Mouse (Mus musculus) thymus, adult 2 months (tissue): ENCODE data around the gene Lpin2. TPM values are rescaled to one million over a fixed set of nuclear protein-coding genes. Genes with fewer than 3 reads are reported as not detected.

ENCODE experiments used
- DNase-seq: peaks from one replicate; pipeline ENCODE4 v3.0.0; 2021
- H3K27ac ChIP-seq: fragments of 200-500 bp; 2 replicates; pipeline ENCODE4 v1.5.1; 2012; ENCODE audit warnings: low read length, control low read depth; ENCODE audit not compliant: control insufficient read depth, insufficient read depth
- H3K27me3 ChIP-seq: fragments of 200-500 bp; 2 replicates; pipeline ENCODE4 v1.6.1; 2012; ENCODE audit warnings: mild to moderate bottlenecking, low read length, moderate library complexity, mixed read lengths; ENCODE audit not compliant: control insufficient read depth, insufficient read depth
- H3K36me3 ChIP-seq: fragments of 200-500 bp; 2 replicates; pipeline ENCODE4 v1.6.1; 2012; ENCODE audit warnings: mild to moderate bottlenecking, low read length, moderate library complexity; ENCODE audit not compliant: control insufficient read depth, insufficient read depth
- H3K4me1 ChIP-seq: fragments of 200-500 bp; replicated peaks from 2 replicates; pipeline ENCODE4 v1.6.1; 2012; ENCODE audit warnings: low read length; ENCODE audit not compliant: control insufficient read depth, insufficient read depth
- H3K4me3 ChIP-seq: fragments of 200-500 bp; 2 replicates; pipeline ENCODE4 v1.5.1; 2012; ENCODE audit warnings: mild to moderate bottlenecking, low read length, control low read depth, moderate library complexity; ENCODE audit not compliant: control insufficient read depth, insufficient read depth
- CTCF ChIP-seq: fragments of 200-500 bp; IDR thresholded peaks from 2 replicates; pipeline ENCODE4 v1.5.1; 2012; ENCODE audit warnings: mild to moderate bottlenecking, control low read depth, low read length, moderate library complexity, borderline replicate concordance; ENCODE audit not compliant: control insufficient read depth, poor library complexity, insufficient read depth; ENCODE audit errors: extremely low read depth
- POLR2A ChIP-seq: fragments of 200-500 bp; IDR thresholded peaks from 2 replicates; pipeline ENCODE4 v1.6.1; 2012; ENCODE audit warnings: mild to moderate bottlenecking, low read length, control low read depth, moderate library complexity; ENCODE audit not compliant: control insufficient read depth, poor library complexity, insufficient read depth; ENCODE audit errors: extremely low read depth
- WGBS: fragments of 180-500 bp; shearing (Covaris S2); methylation state at CpG from one replicate; pipeline ENCODE4 v1.1.7; 2018; 5-methylcytosine and 5-hydroxymethylcytosine counted together
- polyA plus RNA-seq: library from polyadenylated mRNA; depleted of rRNA; stranded (reverse); fragments of >200 nt; gene quantifications from 2 replicates; pipeline ENCODE4 v1.2.3, GENCODE M21; 2012

Lpin2 gene
- polyA plus RNA-seq, 1 experiment, result 16.7 TPM

- Histone ChIP-seq H3K4me3 (no peak overlapping the region), H3K36me3 (no peaks in the 10 kb centered on the region), H3K27ac (no peak overlapping the region), H3K4me1 (peaks cover 11% of the 10 kb centered on the region; the same call in 1 of the 2 replicates), H3K27me3 (no peaks in the 10 kb centered on the region)
- WGBS, result 88% methylated on average over 2 of the region's 2 CpGs
- DNase-seq, result no peak
- TF ChIP-seq CTCF (no peak), POLR2A (no peak)
Measured at GRCm38 (mm10) chr17:71191063-71191462, 8.7 kb downstream of the Lpin2 start.

GRCm38 (mm10) chr17:71191651-71192419 lies 9.5 kb downstream of the Lpin2 start:
- Histone ChIP-seq H3K27me3 (no peaks in the 10 kb centered on the region), H3K4me1 (peaks cover 11% of the 10 kb centered on the region; the same call in 1 of the 2 replicates), H3K36me3 (no peaks in the 10 kb centered on the region), H3K27ac (no peak overlapping the region), H3K4me3 (no peak overlapping the region)
- TF ChIP-seq POLR2A (no peak), CTCF (no peak)
- WGBS, result 90% methylated on average over 8 of the region's 8 CpGs
- no peak for DNase-seq

- Histone ChIP-seq H3K4me1 (peaks cover 9% of the 10 kb centered on the region; the same call in 1 of the 2 replicates), H3K27me3 (no peaks in the 10 kb centered on the region), H3K36me3 (no peaks in the 10 kb centered on the region), H3K27ac (no peak overlapping the region), H3K4me3 (no peak overlapping the region)
- DNase-seq, result no peak
- TF ChIP-seq POLR2A (no peak), CTCF (no peak)
- WGBS, result 100% methylated on average over 1 of the region's 1 CpGs
Measured at GRCm38 (mm10) chr17:71193019-71193418, 10.7 kb downstream of the Lpin2 start.

- TF ChIP-seq CTCF (no peak), POLR2A (no peak)
- H3K36me3 ChIP-seq, result no peaks in the 10 kb centered on the region
- no peak for DNase-seq
- H3K27me3 ChIP-seq, result no peaks in the 10 kb centered on the region
- 98% methylated on average over 1 of the region's 1 CpGs for WGBS
- no peak overlapping the region for H3K27ac ChIP-seq
- peaks cover 9% of the 10 kb centered on the region; the same call in 1 of the 2 replicates for H3K4me1 ChIP-seq
- H3K4me3 ChIP-seq, result no peak overlapping the region
Measured at GRCm38 (mm10) chr17:71193485-71193884, 11.1 kb downstream of the Lpin2 start.

GRCm38 (mm10) chr17:71194906-71195632 lies 12.7 kb downstream of the Lpin2 start:
- H3K27ac ChIP-seq, result no peak overlapping the region
- no peaks in the 10 kb centered on the region for H3K36me3 ChIP-seq
- 68% methylated on average over 3 of the region's 3 CpGs for WGBS
- H3K27me3 ChIP-seq, result no peaks in the 10 kb centered on the region
- DNase-seq, result no peak
- no peak overlapping the region for H3K4me3 ChIP-seq
- TF ChIP-seq POLR2A, result no peak
- no peak for TF ChIP-seq CTCF
- peaks cover 9% of the 10 kb centered on the region; the same call in 1 of the 2 replicates for H3K4me1 ChIP-seq

GRCm38 (mm10) chr17:71195633-71196391 lies 13.5 kb downstream of the Lpin2 start:
- WGBS, result 37% methylated on average over 10 of the region's 10 CpGs
- Histone ChIP-seq H3K4me1 (0 out of 2 replicates have a peak, but pooled peaks cover 9% of the 10 kb centered on the region), H3K27ac (no peak overlapping the region), H3K36me3 (no peaks in the 10 kb centered on the region), H3K4me3 (no peak overlapping the region), H3K27me3 (no peaks in the 10 kb centered on the region)
- TF ChIP-seq CTCF, result no peak
- no peak for TF ChIP-seq POLR2A
- DNase-seq, result peak; percentile 25
